Mouse (Mus musculus) thymus, adult 2 months (tissue): ENCODE data around the gene Mapkapk2.

ENCODE experiments used
- CTCF ChIP-seq: fragments of 200-500 bp; IDR thresholded peaks from 2 replicates; pipeline ENCODE4 v1.5.1; 2012; ENCODE audit warnings: mild to moderate bottlenecking, control low read depth, low read length, moderate library complexity, borderline replicate concordance; ENCODE audit not compliant: control insufficient read depth, poor library complexity, insufficient read depth; ENCODE audit errors: extremely low read depth
- POLR2A ChIP-seq: fragments of 200-500 bp; IDR thresholded peaks from 2 replicates; pipeline ENCODE4 v1.6.1; 2012; ENCODE audit warnings: mild to moderate bottlenecking, low read length, control low read depth, moderate library complexity; ENCODE audit not compliant: control insufficient read depth, poor library complexity, insufficient read depth; ENCODE audit errors: extremely low read depth

DNA sequence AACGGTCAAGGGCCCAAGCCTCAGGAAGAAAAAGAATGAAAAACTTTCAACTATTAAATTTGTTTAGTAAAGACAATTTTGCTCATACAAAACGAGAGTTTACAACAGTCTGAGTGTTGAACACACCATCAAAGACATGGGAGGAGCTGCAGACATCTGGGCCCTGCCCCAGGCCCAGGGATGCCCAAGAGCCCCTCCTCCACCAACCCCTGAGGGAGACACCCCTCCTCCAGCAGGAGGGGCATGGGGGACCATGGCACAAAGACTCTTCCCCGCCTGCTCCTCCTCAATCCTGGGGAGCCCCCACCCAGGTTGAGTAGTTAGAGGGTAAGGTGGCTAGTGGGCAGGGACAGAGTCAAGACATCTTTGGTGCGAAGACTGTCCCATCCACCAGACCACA lies 44.0 kb downstream of the Mapkapk2 start:
- TF ChIP-seq CTCF (no peak), POLR2A (no peak)
